Mouse (Mus musculus) kidney, postnatal 14 days (tissue): ENCODE measurements around the gene Igsf21.

Source experiments
- DNase-seq: peaks from one replicate; pipeline ENCODE4 v3.0.0; 2022; ENCODE audit warnings: mixed read lengths

The Igsf21 gene

GRCm38 (mm10) chr4:140235361-140236153 lies 11.0 kb downstream of the Igsf21 start:
- DNase-seq: no peak

DNA sequence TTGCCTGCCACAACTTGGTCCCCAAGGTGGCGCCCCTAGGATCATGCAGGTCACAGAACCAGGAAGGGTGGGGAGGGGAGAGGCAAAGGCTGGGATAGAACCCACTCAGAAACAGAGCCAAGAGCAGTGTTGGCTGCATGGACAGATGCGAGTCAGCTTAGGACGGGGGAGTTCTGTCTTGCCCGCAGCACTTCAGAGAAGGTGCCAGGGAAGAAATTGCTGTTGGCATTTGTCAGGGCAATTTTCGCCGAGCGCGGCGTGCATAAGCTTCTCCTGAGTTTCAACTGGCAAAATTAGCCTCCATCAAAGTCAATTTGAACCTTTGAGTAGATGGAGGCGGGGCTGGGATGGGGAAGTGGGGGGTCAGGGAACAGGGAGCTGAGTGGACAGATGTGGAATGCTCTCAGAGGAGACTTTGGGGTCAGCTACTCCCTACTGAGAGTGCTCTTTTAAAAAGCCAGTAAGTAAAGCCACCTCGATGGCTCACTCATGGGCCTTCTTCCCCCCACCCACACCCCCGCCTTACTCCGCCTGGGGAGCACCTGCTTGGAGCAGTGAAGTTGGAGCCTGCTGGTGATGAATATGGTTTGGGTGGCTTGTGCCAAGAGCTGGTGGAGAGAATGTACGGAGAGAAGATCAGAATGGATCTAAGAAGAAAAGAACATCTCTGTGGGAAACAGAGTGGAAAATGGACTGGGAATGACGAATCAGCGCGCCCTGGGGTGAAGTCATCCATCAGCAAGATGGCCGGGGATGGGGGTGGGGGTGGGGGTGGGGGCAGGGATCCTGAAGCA lies 12.0 kb downstream of the Igsf21 start:
- DNase-seq: no peak

- no peak for DNase-seq
These were observed 18.7 kb downstream of the Igsf21 start for GRCm38 (mm10) chr4:140227837-140228236.

DNA sequence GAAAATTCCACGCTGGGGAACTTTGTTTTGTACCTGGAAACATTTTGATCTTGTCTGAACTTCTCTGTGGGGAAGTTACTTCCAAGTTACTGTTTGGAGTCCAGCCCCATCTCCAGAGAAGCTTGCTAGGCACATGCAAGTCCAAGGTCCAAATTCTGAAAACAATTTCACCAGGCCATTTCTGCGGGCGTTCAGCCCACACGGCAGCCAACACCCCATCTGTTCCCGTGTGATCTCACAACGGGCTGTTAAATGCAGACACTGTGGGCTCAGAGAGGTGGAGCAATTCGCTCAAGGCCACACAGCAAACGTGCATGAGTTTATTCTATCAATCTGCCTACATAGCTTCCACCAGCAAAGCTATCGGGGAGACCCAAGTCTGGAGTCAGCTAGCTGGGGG lies 21.4 kb downstream of the Igsf21 start:
- DNase-seq: peak; percentile 19

GRCm38 (mm10) chr4:140224451-140224850 lies 22.1 kb downstream of the Igsf21 start:
- no peak for DNase-seq

DNA sequence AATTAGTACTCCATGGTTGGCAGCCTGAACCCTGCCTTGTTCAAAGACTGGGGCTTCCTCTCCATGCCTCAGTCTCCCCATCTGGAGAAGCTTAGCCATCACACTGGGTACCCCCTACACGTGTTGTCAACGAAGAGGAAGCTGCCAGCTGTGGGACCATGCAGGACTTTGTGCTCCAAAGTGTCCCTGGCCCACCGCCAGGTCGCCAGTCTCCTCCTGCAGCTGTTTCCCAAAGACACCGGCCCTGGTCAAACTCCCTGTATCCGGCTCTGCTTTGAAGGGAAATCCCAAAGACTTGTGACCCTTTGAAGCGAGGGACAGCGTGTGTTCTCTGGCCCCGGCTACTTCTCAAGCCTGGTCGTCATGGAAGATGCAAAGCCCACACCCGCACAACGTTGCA lies 23.5 kb downstream of the Igsf21 start:
- DNase-seq: peak; percentile 63

- peak; percentile 55 for DNase-seq
These were observed 26.1 kb downstream of the Igsf21 start for GRCm38 (mm10) chr4:140220326-140221093.

DNA sequence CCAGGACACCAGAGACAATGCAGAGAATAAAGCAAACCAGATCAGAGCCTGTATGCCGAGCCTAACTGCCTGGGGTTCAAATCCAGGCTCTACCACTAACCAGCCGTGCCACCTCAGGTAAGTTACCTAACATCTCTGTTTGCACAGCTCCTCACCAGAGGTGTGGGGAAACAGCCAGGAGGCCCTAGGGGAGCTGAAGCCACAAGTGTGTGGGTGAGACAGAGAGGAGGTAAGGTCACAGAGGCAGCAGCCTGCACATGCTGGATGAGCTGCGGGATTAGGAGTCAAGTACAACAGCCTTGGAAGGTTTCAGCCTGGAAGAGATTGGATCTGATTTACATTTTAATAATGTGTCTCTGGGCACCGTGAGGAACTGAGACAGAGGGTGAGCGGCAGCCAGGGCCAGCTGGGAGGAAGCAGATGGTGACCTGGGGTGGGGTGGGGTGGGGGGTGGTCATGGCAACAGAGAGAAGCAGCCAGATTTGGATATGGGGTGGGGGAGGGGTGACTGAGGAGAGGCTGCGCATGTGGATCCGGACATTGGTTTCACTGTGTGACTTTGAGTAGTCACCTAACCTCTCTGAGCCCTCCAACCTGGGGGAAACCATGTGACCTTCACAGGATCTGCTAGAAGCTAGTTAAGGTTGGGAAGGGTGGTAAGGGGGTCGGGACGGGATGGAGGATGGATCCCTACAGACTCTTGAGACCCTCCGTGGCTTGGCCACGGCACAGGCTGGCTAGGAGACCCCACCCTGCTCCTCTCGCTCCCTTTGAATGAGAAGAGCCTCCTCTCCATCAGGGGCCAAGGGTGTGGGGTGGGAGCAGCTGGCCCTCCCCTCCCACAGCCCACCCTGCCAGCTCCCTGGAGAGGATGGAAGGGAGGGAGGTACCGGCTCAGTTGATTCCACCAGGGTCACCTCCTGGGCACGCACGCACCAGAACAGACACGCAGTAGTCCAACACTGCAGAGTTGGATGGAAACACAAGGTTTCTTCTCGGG lies 27.4 kb downstream of the Igsf21 start:
- DNase-seq: no peak

GRCm38 (mm10) chr4:140218384-140218783 lies 28.2 kb downstream of the Igsf21 start:
- DNase-seq: no peak

- DNase-seq: no peak
These were observed 28.6 kb downstream of the Igsf21 start for GRCm38 (mm10) chr4:140217934-140218333.

DNA sequence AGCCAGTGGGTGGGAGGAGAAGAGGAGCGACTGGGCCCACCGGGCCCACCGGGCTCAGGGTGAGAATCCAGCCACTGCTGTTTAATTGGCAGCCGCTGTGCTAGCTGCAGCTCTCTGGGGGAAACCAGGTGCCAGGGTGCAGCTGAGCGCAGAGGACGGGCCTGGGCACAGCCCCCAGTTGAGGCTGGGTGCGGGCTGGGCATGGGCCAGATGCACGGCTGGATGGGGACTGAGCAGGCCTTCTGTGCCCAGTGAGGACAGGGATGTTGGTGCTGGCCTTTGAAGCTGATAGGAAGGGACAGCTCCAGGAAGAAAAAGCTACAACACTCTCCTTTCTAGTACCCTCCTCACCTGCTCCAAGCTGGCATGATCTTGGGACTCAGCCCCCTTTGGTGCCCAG lies 30.5 kb downstream of the Igsf21 start:
- no peak for DNase-seq

GRCm38 (mm10) chr4:140215205-140215604 lies 31.4 kb downstream of the Igsf21 start:
- DNase-seq: no peak

DNA sequence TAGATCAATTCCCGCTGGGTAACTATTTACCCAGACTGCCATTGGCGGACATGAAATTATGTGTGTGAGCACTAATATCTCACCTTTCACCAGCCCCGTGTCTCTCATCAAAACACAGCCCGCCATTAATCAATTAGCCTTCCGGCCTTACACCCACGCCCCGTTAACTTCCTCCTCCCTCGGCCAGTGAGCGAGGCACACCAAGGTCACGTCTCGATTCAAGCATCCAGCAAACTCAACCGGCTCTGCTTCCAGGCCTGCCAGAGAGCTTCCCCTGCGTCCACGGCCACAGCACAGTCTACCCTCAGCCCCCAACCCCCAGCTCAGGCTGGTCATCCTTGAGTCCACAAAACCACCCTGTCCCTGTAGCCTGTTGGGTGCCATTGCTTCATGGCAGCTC lies 32.2 kb downstream of the Igsf21 start:
- no peak for DNase-seq

DNA sequence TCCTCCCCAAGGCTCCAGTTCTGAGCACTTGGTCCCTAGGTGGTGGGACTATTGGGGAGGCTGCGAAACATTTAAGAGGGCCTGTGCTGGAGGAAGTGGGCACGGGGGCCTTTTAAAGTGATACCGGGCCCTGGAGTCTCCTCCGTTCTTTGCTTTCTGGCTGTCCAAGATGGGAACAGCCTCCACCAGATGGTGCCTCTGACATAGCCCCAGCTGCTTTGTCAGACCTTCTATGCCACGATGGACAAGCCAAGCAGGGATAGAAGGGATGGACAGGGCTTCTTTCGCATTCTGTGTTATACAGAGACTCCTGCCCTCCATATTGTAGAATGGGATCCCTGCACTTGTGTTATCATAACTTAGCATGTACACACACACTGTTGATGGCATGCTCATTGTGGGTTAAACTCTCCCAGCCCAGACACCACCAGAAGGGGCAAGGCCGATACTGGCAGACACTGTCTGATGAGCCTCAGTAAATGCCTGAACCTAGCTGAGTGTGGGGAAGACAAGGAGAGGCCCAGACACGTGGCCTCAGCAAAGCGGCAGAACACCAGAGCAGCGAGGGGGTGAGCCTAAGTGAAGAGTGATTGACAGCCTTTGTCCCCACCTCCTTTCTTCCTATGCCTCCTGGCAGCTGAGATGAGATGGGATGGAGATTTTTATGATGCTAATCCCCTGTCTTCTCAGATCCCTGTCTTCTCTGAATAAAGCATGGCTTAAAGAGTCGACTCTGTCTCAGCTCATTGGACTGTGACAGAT lies 36.3 kb downstream of the Igsf21 start:
- no peak for DNase-seq

DNA sequence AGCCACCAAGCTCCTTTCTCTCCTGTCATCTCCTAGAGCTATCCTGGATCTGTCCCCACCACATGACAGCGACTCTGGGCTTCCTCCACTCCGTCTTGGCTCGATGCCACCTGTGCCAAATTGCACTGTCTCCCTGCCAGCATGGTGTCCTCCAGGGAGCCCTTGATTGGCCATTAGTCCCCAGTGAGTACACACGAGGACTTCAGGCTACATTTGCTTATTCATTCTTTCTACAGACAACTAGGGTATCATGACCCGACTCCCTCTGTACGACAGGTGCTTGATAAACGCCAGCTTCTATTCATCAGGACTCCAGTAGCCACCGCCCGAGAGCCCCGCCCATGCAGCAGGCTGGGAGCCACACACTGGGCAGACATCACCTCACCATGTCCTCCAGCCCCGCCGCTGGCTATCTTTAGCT lies 40.8 kb downstream of the Igsf21 start:
- DNase-seq: no peak

DNA sequence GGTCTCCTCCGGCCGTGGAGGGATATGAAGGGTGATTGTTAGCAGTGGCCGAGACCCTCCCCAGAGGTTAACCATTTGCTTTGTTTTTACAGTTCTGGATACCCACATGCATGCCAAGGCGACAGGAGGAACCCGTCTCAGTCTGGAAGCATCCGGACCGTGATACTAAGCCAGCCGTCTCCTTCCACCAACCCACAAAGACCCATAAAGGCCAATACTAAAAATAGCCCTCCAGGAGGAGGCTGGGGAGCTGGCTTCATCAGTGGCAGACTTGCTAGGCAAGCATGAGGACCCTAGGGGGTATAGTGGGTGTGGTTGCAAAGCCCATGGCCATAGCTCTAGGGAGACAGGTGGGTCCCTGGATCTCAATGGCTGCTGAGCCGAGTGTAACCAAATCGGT lies 41.8 kb downstream of the Igsf21 start:
- no peak for DNase-seq

- peak; percentile 48 for DNase-seq
These were observed 42.8 kb downstream of the Igsf21 start for GRCm38 (mm10) chr4:140203696-140204272.

DNA sequence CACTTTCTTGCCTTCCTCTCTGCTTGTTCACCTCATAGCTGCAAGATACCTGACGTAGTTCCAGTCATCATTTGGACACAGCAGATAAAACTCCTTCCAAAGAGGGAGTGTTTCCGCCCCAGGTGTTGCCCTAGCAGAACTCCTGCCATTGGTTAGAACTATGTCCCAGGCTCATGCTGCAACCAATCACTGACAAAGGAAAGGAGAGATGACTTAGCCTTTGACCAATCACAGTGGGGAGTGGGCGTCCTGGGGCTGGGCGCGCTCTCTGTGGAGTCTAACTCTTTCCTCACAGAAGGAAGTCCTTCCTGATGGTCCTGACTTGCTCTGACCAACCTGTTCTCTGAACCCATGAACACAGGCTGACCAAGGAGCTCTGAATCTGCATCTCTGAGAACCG lies 44.4 kb downstream of the Igsf21 start:
- DNase-seq: no peak

DNA sequence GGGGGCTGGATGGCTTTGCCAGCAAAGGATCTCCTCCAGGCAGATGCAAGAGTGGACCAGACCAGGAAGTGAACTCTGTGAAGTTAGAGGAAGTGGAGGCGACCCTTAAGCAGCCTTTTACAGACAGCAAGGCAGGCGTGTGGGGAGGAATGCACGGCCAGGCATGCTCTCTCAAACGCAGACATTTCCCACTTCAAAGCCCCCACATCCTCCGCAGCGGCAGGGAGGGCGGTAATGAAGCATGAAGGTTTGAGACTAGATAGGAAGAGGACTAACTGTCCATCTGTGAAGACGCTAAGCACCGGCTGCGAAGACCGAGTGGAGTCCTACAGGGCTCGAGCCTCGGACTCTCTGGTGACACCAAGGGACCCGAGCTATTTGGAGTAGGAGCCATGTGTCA lies 46.3 kb downstream of the Igsf21 start:
- no peak for DNase-seq

- DNase-seq: no peak
These were observed 49.9 kb downstream of the Igsf21 start for GRCm38 (mm10) chr4:140196717-140197116.
